Mouse (Mus musculus) pancreas, adult 10 weeks (tissue): ENCODE results near the gene Selenom. TPM values are rescaled to one million over a fixed set of nuclear protein-coding genes. Genes with fewer than 3 reads are reported as not detected.

Experiments used
- polyA plus RNA-seq: library from polyadenylated mRNA; stranded (reverse); fragments of 350-450 nt; fragmentation: Illumina TruSeq; extraction: RNeasy Lipid Tissue Mini Kit (QIAGEN cat#74804); gene quantifications from one replicate; pipeline ENCODE4 v1.2.3, GENCODE M21; 2015; ENCODE audit warnings: low read depth, low replicate concordance; ENCODE audit not compliant: insufficient read depth

Selenom gene
- 57.2 TPM for polyA plus RNA-seq

DNA sequence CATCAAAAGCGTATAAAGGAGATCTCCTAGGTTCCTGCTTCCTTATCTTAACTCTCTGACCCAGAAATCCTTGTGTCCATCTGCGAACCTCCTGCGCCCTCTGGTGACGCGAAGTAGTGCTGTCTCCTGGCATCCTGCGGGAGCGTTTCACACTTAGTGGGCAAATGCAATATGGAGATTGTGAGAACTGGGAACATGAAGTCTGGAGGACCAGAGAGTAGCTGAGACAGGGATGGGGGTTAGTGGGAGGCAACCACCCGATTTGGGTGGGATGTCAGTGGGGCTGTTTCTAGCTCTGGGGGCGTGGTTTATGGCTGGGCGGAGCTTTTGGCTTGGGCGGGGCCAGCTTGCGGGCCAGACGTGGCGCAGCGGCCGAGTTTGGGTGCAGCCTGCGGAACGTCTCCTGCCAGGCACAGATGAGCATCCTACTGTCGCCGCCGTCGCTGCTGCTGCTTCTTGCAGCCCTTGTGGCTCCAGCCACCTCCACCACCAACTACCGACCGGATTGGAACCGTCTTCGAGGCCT lies at the start of gene Selenom:
Gene Selenom, plus strand, starts transcription at position 156 of the 526 bp plus-strand sequence.

DNA sequence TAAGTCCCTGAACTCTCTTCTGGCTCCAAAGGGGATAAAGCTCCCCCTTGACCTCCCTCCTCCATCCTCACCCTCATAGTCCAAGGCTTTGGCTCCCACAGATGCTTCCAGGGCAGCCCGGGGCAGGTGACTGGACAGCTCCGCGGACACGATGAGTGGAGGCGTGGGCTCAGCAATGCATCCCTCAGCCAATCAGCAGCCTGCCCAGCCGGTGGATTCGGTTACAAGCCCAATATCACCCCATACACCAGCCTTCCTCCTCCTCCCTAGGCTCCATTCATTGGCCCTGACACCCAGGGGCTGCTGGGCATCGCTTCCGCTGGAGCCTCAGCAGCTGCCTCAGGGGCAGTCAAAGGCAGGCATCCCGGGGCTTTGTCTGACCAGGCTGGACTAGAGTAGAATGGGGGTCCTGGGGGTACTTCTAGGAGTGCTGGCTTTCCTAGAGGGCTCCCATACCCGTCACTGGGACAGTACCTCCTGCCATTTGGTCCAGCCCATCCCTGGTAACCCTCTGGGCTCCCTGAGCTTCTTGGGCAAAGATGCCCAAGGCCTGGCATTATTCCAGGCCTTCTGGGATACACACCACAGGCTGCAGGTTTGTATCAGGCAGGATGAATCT lies 26.4 kb upstream of the Selenom start, which contains the start of gene Pla2g3:
Gene Pla2g3, plus strand, starts transcription at position 333 of the 619 bp plus-strand sequence.

DNA sequence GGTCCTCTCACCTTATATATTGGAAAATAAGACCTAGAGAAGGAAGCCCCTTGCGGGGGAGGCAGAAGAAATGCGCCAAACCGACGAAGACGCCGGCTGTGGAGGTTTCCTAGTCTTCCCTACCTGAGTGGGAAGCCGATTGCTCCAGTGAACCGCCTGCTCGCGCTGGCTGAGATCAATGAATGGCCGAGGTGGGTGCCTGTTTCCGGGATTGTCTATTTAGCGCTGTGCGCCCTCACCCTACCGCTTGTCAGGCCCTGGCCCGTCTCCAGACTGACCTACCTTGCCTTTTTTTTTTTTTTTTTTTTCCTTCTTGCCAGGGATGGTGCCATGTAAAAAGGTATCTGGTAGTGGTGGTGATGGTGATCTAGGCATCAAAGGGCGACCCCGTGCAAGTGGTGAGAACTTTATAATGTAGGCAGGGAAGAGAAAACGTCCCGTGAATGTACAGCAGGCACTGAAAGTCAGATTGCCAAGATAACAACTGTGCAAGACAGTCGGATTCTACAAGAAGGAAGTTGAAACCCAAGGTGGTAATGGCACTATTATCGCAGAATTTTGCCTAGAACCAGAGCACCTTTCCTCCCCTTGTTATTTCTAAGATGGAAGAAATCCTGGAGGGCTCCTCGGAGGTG lies 26.1 kb downstream of the Selenom start, which contains the start of gene Smtn:
Gene Smtn, minus strand, starts transcription at position 162 of the 635 bp plus-strand sequence.

Other genes starting within 250 kb of the Selenom start
- 22.0 TPM for gene Drg1, start 248.3 kb upstream of the Selenom start, polyA plus RNA-seq
- gene Patz1, start 225.8 kb upstream of the Selenom start, polyA plus RNA-seq = 5.4 TPM
- gene Pik3ip1, start 184.3 kb upstream of the Selenom start, polyA plus RNA-seq = 4.2 TPM
- gene Limk2, start 105.5 kb upstream of the Selenom start, polyA plus RNA-seq = 20.8 TPM
- 8.9 TPM for gene Rnf185, start 62.3 kb upstream of the Selenom start, polyA plus RNA-seq
- gene Pla2g3, start 26.4 kb upstream of the Selenom start, polyA plus RNA-seq = 0.72 TPM
- 8.3 TPM for gene Inpp5j, start 9.9 kb upstream of the Selenom start, polyA plus RNA-seq
- 18.6 TPM for gene Smtn, start 25.9 kb downstream of the Selenom start, polyA plus RNA-seq
- 6.6 TPM for gene Morc2a, start 134.5 kb downstream of the Selenom start, polyA plus RNA-seq